Mouse (Mus musculus): Measurements from ENCODE around the gene Svs5. TPM values are rescaled to one million over a fixed set of nuclear protein-coding genes. Genes with fewer than 3 reads are reported as not detected.

Svs5 gene
- polyA plus RNA-seq, 1 experiment from 2014 or later: not detected

Small RNA genes lying within 50 kb of the gene (microRNA-seq; reads per million reads assigned to microRNA genes)
- gene Mir7678: not detected

Other genes with a start within 250 kb of the Svs5 start
- 0.14 TPM in 1 of 2 replicates, not detected in the other for gene Kcns1, start 161.6 kb upstream of the Svs5 start, polyA plus RNA-seq (2015; fragmentation: Nextera tagmentation; extraction: Ambion mirVana)
- not detected in 2 replicates for gene Wfdc5, start 150.0 kb upstream of the Svs5 start, polyA plus RNA-seq (2015; fragmentation: Nextera tagmentation; extraction: Ambion mirVana)
- not detected in 2 replicates for gene Wfdc12, start 142.1 kb upstream of the Svs5 start, polyA plus RNA-seq (2015; fragmentation: Nextera tagmentation; extraction: Ambion mirVana)
- gene Wfdc15a, start 132.6 kb upstream of the Svs5 start, polyA plus RNA-seq (2015; fragmentation: Nextera tagmentation; extraction: Ambion mirVana): not detected in 2 replicates
- gene Wfdc15b, start 111.1 kb upstream of the Svs5 start, polyA plus RNA-seq (2015; fragmentation: Nextera tagmentation; extraction: Ambion mirVana): not detected in 2 replicates
- not detected in 2 replicates for gene Svs2, start 94.3 kb upstream of the Svs5 start, polyA plus RNA-seq (2015; fragmentation: Nextera tagmentation; extraction: Ambion mirVana)
- not detected in 2 replicates for gene Svs3b, start 76.1 kb upstream of the Svs5 start, polyA plus RNA-seq (2015; fragmentation: Nextera tagmentation; extraction: Ambion mirVana)
- gene Svs4, start 54.3 kb upstream of the Svs5 start, polyA plus RNA-seq (2015; fragmentation: Nextera tagmentation; extraction: Ambion mirVana): not detected in 2 replicates
- gene Svs3a, start 43.5 kb upstream of the Svs5 start, polyA plus RNA-seq (2015; fragmentation: Nextera tagmentation; extraction: Ambion mirVana): not detected in 2 replicates
- not detected in 2 replicates for gene Svs6, start 16.0 kb upstream of the Svs5 start, polyA plus RNA-seq (2015; fragmentation: Nextera tagmentation; extraction: Ambion mirVana)
- not detected in 2 replicates for gene Slpi, start 56.4 kb downstream of the Svs5 start, polyA plus RNA-seq (2015; fragmentation: Nextera tagmentation; extraction: Ambion mirVana)
- gene Rbpjl, start 70.4 kb downstream of the Svs5 start, polyA plus RNA-seq (2015; fragmentation: Nextera tagmentation; extraction: Ambion mirVana): not detected in 2 replicates
- 0.15 and 0.45 TPM in 2 replicates for gene Matn4, start 72.4 kb downstream of the Svs5 start, polyA plus RNA-seq (2015; fragmentation: Nextera tagmentation; extraction: Ambion mirVana)
- 7.9 and 8.6 TPM in 2 replicates for gene Sdc4, start 111.1 kb downstream of the Svs5 start, polyA plus RNA-seq (2015; fragmentation: Nextera tagmentation; extraction: Ambion mirVana)
- 71.8 and 72.4 TPM in 2 replicates for gene Sys1, start 124.2 kb downstream of the Svs5 start, polyA plus RNA-seq (2015; fragmentation: Nextera tagmentation; extraction: Ambion mirVana)
- gene Gm20458, start 128.2 kb downstream of the Svs5 start, polyA plus RNA-seq (2015; fragmentation: Nextera tagmentation; extraction: Ambion mirVana): 3.6 and 3.7 TPM in 2 replicates
- not detected in 2 replicates for gene Trp53tg5, start 141.0 kb downstream of the Svs5 start, polyA plus RNA-seq (2015; fragmentation: Nextera tagmentation; extraction: Ambion mirVana)
- 6.3 and 7.3 TPM in 2 replicates for gene Dbndd2, start 153.4 kb downstream of the Svs5 start, polyA plus RNA-seq (2015; fragmentation: Nextera tagmentation; extraction: Ambion mirVana)
- 47.2 and 52.2 TPM in 2 replicates for gene Pigt, start 164.8 kb downstream of the Svs5 start, polyA plus RNA-seq (2015; fragmentation: Nextera tagmentation; extraction: Ambion mirVana)
- 15.4 and 21.2 TPM in 2 replicates for gene Wfdc2, start 229.7 kb downstream of the Svs5 start, polyA plus RNA-seq (2015; fragmentation: Nextera tagmentation; extraction: Ambion mirVana)
- not detected in 2 replicates for gene Spint3, start 240.7 kb downstream of the Svs5 start, polyA plus RNA-seq (2015; fragmentation: Nextera tagmentation; extraction: Ambion mirVana)